Mouse (Mus musculus): ENCODE results near the gene Atp8a1.

GRCm38 (mm10) chr5:67701641-67702040, 145.6 kb downstream of the Atp8a1 start:
- TF ChIP-seq POLR2A (IDR thresholded peaks at IDR 0.05; ENCODE audit: control insufficient read depth, extremely low read depth, insufficient read depth, low read length, poor library complexity) (no peak), CTCF (IDR thresholded peaks at IDR 0.05; ENCODE audit: borderline replicate concordance, control insufficient read depth, extremely low read depth, insufficient read depth, low read length, poor library complexity) (no peak)

Data from thymus, adult 2 months (tissue).